Mouse (Mus musculus) lung, adult 2 months (tissue): ENCODE results near the gene Aldh2. TPM values are rescaled to one million over a fixed set of nuclear protein-coding genes. Genes with fewer than 3 reads are reported as not detected.

Source experiments
- DNase-seq: peaks from one replicate; pipeline ENCODE4 v3.0.0; 2022
- H3K4me1 ChIP-seq: fragments of 200-500 bp; 2 replicates; pipeline ENCODE4 v1.6.1; 2011; ENCODE audit warnings: low read length; ENCODE audit not compliant: control insufficient read depth, insufficient read depth
- H3K4me3 ChIP-seq: fragments of 200-500 bp; replicated peaks from 2 replicates; pipeline ENCODE3; 2011; ENCODE audit warnings: low read depth, mild to moderate bottlenecking, control low read depth, low read length; ENCODE audit errors: extremely low read depth
- CTCF ChIP-seq: fragments of 200-500 bp; IDR thresholded peaks from 2 replicates; pipeline ENCODE4 v1.5.1; 2011; ENCODE audit warnings: mild to moderate bottlenecking, low read length, control low read depth; ENCODE audit not compliant: insufficient read depth
- POLR2A ChIP-seq: fragments of 200-500 bp; IDR thresholded peaks from 2 replicates; pipeline ENCODE4 v1.6.1; 2011; ENCODE audit warnings: low read depth, mild to moderate bottlenecking, control low read depth, low read length, borderline replicate concordance; ENCODE audit errors: extremely low read depth
- WGBS: fragments of 180-500 bp; shearing (Covaris S2); methylation state at CpG from one replicate; pipeline ENCODE4 v1.1.7; 2018; 5-methylcytosine and 5-hydroxymethylcytosine counted together
- polyA plus RNA-seq: library from polyadenylated mRNA; depleted of rRNA; stranded (reverse); fragments of >200 nt; gene quantifications from 2 replicates; pipeline ENCODE4 v1.2.3, GENCODE M21; 2012

The Aldh2 gene
- polyA plus RNA-seq, 1 experiment = 1,209 TPM

GRCm38 (mm10) chr5:121597332-121597731 lies 3.7 kb upstream of the Aldh2 start:
- H3K4me3 ChIP-seq = no peak overlapping the region
- H3K4me1 ChIP-seq = peaks cover 17% of the 10 kb centered on the region
- no peak for TF ChIP-seq CTCF
- no peak for TF ChIP-seq POLR2A
- 60% methylated on average over 4 of the region's 4 CpGs for WGBS
- DNase-seq = no peak

DNA sequence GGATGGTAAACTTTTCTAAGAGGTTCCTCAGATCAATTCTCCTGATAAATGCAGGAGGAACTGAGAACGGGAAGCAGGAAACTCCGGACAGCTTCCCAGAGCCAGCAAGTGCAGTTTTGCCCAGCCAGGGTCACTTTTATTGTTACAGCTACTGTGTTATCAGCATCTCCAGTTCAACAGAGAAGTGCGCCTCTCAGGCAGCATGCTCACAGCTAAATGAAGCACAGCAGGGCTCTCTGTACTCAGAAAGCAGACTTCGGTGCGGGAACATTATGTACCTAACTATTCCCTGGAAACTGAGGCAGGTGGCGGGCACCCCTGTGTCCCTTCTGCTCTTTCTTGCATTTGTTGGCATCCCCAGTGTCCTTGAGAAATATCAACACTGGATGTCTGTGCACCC lies 2.6 kb upstream of the Aldh2 start:
- DNase-seq = no peak
- peaks cover 17% of the 10 kb centered on the region for H3K4me1 ChIP-seq
- TF ChIP-seq CTCF (no peak), POLR2A (no peak)
- H3K4me3 ChIP-seq = no peak overlapping the region
- WGBS = 43% methylated on average over 6 of the region's 6 CpGs

GRCm38 (mm10) chr5:121595758-121596157 lies 2.1 kb upstream of the Aldh2 start:
- 55% methylated on average over 6 of the region's 6 CpGs for WGBS
- Histone ChIP-seq H3K4me3 (no peak overlapping the region), H3K4me1 (peaks cover 20% of the 10 kb centered on the region)
- DNase-seq = no peak
- TF ChIP-seq CTCF = no peak
- no peak for TF ChIP-seq POLR2A

DNA sequence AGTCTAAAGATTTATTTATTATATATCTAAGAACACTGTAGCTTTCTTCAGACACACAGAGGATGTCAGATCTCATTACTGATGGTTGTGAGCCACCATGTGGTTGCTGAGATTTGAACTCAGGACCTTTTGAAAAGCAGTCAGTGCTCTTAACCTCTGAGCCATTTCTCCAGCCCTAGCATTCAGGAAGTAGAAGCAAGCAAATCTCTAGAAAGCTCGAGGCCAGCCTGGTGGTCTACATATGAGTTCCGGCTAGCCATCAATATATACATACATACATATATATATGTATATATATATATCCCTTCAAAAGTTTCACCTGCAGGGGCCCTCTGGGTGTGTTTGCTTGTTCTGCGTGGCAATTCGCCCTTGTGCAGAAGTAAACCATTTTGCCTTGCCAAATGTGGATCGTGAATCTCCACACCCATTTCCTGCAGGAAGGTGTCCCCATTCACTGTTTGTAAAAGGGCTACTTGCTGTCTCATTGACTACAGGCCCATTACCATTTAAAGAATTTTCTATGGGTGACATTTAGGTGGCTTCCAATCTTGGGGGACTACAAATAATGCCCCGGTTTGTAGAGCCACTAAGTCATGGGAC lies 1.2 kb upstream of the Aldh2 start:
- 48% methylated on average over 6 of the region's 6 CpGs for WGBS
- DNase-seq = no peak
- H3K4me1 ChIP-seq = peaks cover 20% of the 10 kb centered on the region
- no peak overlapping the region for H3K4me3 ChIP-seq
- TF ChIP-seq POLR2A (no peak), CTCF (no peak)

GRCm38 (mm10) chr5:121592816-121593407 lies 712 bp downstream of the Aldh2 start:
- Histone ChIP-seq H3K4me1 (peaks cover 24% of the 10 kb centered on the region), H3K4me3 (peak overlapping the region; percentile 89)
- 2% methylated on average over 33 of the region's 33 CpGs for WGBS
- DNase-seq = no peak
- TF ChIP-seq POLR2A = no peak
- TF ChIP-seq CTCF = no peak

- peaks cover 23% of the 10 kb centered on the region for H3K4me1 ChIP-seq
- DNase-seq = no peak
- peak overlapping the region; percentile 89 for H3K4me3 ChIP-seq
- peak; percentile 19; the same call in 1 of the 2 replicates for TF ChIP-seq POLR2A
- TF ChIP-seq CTCF = no peak
- 21% methylated on average over 11 of the region's 11 CpGs for WGBS
These were observed 1.4 kb downstream of the Aldh2 start for GRCm38 (mm10) chr5:121592064-121592815.

DNA sequence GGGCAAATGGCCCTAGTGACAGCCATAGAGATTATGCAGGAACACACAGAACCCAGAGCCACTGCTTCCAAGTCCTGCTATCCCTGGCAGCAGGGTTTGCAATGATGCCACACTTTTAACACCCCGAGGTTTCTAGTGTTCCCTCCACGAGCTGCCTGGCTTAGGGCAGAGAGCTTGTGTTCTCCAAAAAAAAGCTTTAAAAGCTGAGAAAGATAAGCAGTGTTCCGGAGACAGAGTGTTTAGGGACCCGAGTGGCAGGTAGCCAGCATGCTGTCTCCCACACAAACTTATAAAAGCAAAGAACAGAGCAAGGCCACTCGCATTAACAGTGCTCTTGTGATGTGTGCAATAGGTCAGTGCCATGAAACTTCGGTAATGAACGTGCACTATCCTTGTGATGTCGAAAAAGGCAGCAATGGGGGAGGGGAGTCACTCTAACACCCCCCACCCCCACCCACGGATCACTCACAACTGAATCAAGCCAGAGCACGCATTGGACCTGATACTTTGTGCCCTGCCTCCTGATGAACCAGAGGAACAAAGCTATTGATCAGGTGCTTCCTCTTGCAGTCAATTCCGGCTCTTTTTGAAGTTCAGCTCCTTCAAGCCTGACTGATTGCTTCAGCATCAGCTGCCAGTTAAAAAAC lies 2.1 kb downstream of the Aldh2 start:
- no peak for DNase-seq
- TF ChIP-seq CTCF (no peak), POLR2A (0 out of 2 replicates have a peak, but pooled peaks have one; percentile 29)
- 12% methylated on average over 11 of the region's 11 CpGs for WGBS
- Histone ChIP-seq H3K4me3 (peak overlapping the region; percentile 58), H3K4me1 (peaks cover 22% of the 10 kb centered on the region)

- DNase-seq = no peak
- TF ChIP-seq CTCF = no peak
- no peak for TF ChIP-seq POLR2A
- Histone ChIP-seq H3K4me3 (no peak overlapping the region), H3K4me1 (peaks cover 25% of the 10 kb centered on the region)
- 74% methylated on average over 6 of the region's 6 CpGs for WGBS
These were observed 3.7 kb downstream of the Aldh2 start for GRCm38 (mm10) chr5:121589928-121590327.

DNA sequence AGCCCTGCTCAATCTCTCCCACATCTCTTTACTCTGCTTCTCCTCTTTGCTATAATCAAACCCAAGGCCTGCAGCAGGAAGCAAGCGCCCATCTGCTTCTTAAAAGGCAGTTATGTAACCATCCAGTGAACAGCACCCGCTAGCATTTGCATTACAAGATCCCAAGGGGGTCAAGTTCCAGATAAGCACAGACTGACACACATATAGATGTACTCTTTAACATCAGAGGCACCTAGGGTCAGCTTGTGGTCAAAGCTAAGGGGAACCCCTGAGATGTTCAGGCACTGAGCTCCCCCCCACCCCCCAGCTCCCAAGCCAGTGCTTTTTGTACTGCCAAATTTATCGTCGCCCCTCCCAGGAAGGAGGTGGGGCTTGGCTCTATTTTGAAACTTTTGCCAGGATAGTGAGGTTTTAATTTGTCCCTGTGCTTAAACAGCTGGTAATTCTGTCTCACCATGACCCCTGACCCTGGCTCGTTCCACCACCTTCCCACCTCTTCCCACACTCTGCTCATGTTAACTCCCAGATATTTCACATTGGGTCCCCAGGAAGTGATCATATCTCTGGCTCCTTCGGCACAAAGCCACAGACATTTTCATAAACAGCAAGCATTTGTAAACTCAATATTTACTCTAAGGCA lies 7.1 kb downstream of the Aldh2 start:
- 3% methylated on average over 6 of the region's 6 CpGs for WGBS
- Histone ChIP-seq H3K4me3 (no peak overlapping the region), H3K4me1 (peaks cover 30% of the 10 kb centered on the region)
- TF ChIP-seq POLR2A = peak; percentile 8; the same call in 1 of the 2 replicates
- no peak for TF ChIP-seq CTCF
- DNase-seq = peak; percentile 63

DNA sequence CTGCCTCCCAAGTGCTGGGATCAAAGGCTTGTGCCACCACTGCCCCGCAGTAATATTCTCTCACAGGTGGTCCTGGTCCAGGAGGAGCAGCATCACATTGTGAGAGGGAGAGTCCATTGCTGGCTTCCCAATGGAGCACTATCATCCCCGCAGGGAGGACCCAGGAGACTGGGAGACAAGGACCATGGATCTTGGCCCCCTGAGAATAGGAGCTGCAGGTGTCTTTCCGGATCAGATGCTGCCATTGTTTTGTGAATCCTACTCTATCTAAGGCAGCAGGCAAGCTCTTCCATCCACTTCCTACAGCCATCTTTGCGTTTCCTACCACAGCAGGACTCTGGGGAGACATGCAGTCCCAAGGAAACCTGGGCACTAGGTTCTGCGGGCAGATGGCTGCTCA lies 7.9 kb downstream of the Aldh2 start:
- TF ChIP-seq CTCF = no peak
- TF ChIP-seq POLR2A = no peak
- peaks cover 24% of the 10 kb centered on the region for H3K4me1 ChIP-seq
- no peak overlapping the region for H3K4me3 ChIP-seq
- 72% methylated on average over 5 of the region's 5 CpGs for WGBS
- no peak for DNase-seq
